Mouse (Mus musculus): ENCODE measurements around the gene Skap1.
"Not testable (repeated sequence)": the region's sequence is repeated elsewhere in the genome, so short reads cannot be mapped to it uniquely, and the experiment has no call there.

The Skap1 gene

GRCm38 (mm10) chr11:96703813-96704212 lies 239.4 kb downstream of the Skap1 start:
- no peak for DNase-seq

GRCm38 (mm10) chr11:96711268-96711667 lies 246.9 kb downstream of the Skap1 start:
- DNase-seq: no peak

DNA sequence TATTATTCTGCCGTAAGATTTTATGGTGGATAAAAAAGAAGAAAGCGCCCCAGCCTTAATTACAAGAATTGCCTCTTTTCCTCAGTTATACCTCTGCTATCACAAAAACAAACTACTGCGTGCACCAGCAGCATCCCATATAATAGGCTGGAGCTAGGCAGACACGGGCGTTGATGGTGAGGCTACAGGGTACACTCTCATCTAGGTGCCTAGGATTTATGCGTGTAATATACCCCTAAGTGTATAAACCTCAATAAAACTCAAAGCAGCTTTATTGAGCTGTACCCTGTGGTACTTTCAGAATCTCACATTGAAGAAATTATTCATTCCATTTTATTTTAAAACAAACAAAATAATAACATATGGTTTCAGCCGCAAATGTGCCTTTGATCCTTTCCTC lies 247.3 kb downstream of the Skap1 start:
- no peak for DNase-seq

GRCm38 (mm10) chr11:96713210-96714005 lies 249.0 kb downstream of the Skap1 start:
- DNase-seq: no peak

DNA sequence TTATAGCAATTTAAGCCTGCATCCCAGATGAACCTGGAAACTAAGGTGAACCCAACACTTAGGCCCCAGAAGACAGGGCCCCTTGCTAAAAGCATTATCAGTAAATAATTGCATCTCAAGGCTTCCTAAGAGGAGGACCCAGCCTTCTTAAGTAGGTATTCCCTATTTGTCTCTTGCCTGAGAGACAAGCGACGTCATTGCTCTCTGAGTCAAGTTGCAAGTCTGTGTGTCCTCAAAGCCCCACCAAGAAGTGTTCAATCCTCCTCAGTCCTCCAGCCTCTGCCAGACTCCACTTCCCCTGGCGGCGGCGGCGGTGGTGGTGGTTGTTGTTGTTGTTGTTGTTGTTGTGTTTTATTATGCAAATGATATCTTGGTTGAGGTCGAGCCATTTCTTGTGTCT lies 249.6 kb downstream of the Skap1 start:
- DNase-seq: no peak

- not testable (repeated sequence) for DNase-seq
Measured at GRCm38 (mm10) chr11:96715168-96715567, 250.8 kb downstream of the Skap1 start.

DNA sequence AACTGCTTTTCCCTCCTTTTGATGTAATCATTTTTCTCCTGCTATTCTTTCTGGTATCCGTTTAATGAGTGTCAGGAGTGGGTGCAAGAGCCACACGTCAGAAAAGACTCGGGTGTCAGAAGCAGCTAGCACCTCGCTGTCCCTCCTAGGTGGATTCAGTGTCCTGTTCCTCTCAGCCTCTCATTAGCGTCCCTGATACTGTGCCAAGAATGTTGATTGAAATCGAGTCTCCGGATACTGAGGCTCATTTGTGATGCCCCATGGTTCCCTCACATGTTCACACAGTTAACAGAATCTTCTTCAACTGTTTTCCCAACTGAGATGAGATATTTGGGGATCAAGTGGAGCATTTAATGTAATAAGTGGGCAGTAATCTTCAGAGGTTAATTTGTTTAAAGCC lies 254.2 kb downstream of the Skap1 start:
- DNase-seq: no peak

DNA sequence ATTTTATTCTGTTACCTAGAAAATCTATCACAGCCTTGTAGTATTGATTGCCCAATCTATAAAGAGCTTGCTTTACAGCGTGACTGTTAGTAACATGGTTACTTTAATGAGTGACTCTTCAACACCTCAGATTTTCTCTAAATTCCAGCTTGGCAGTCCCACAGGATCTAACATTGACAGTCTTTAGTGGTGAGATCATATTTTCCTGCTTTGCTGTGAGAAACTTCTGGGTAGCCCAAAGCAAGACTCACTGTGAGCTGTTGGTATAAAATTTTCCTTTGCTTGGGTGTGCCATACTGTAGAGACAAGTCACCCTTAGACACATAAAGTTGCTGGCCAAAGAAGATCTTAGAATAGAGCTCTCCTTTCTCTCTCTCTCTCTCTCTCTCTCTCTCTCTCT lies 261.4 kb downstream of the Skap1 start:
- DNase-seq: no peak

DNA sequence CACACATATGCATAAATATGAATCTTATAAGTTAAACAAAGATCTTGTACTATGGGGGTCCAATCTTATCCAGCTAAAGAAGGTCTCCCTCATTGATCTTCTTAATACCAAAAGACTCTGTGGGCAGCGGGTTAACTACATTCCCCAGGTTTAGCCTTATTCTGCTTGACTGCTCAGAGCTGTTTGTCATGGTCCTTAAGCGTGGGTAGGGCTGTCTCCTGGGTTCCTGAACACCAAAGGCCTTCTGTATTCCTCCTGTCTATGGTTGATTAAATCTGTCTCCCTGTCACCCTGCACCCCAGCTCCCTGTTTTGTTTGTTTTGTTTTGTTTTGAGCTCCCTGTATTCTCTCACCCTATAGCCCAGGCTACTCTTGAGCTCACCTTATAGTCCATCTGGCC lies 264.2 kb downstream of the Skap1 start:
- no peak for DNase-seq

- no peak for DNase-seq
Measured at GRCm38 (mm10) chr11:96729462-96729861, 265.1 kb downstream of the Skap1 start.

DNA sequence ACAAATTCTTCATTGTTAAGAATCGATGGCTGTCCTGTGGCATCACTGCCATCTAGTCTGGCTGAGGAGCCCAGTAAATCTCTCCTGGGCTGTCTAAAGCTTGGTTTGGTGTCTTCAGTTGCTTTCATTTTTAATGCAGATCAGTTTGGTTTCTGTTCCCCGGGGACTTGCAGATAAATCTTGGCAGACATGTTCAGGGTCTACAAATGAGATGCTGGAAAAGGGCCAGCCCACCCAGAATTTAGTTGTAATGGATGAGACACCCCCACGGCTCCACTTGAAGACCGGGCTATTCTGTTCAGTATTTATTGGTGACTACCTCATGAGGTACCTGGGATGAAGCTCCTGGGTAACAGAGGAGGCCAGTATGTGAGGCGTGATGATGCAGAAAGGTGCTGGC lies 265.9 kb downstream of the Skap1 start:
- no peak for DNase-seq

DNA sequence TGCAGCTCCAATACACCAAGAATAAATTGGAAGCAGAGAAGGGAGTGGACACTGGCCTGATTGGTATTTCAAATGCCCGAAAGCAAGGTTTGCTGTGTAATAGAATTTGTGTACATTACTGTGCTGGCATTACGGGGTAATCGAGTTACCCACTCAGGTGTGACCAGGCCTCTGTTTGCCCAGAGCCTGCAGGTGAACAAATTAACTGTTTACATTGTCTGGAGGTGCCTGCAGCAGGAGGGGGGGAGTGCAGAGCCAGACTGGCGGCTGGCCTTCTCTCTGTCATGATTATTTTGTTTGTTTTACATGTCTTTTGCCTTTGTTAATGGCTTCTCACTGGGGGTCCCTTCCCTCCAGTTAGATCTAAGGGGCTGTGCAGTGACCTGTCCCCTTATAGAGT lies 268.3 kb downstream of the Skap1 start:
- no peak for DNase-seq

DNA sequence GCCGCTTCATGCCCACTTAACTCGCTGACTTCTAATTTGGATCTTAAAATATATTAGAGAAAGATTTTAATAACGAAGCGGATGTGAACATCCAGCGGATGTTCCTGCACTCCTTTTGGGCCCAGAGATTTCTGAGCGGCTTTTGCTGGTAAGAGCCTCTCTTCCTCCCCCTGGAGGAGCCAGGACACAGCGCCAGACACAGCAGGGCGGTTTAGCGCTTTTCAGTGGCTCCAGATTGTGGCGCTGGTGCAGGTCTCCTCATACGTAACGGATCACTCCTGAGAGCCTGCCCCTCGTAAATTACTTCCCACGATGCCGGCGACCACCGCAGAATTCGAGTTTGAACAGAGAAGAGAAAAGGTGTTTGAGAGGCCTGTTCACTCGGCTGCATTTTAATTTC lies 271.5 kb downstream of the Skap1 start:
- DNase-seq: no peak

GRCm38 (mm10) chr11:96736361-96736760 lies 272.0 kb downstream of the Skap1 start:
- no peak for DNase-seq

GRCm38 (mm10) chr11:96737673-96738471 lies 273.5 kb downstream of the Skap1 start:
- no peak for DNase-seq

DNA sequence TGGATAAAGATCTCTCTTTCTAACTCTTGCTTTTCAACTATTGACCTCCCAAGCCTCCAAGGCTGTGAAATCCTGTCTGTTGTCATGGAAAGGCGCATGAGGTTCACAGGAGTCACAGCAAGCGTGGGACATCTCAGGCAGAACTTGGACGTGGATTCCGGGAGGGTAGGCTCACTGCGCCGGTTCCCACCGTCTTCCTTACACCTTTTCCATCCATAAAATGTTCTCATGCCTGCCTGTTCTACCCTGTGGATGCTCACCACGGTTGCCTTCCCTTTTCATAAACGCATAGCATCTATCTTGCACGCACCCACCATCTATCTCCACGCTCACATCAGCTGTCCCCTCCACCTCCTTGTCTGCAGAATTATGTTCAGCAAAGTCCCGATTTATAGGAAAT lies 276.4 kb downstream of the Skap1 start:
- no peak for DNase-seq

- no peak for DNase-seq
Measured at GRCm38 (mm10) chr11:96741995-96742394, 277.6 kb downstream of the Skap1 start.

DNA sequence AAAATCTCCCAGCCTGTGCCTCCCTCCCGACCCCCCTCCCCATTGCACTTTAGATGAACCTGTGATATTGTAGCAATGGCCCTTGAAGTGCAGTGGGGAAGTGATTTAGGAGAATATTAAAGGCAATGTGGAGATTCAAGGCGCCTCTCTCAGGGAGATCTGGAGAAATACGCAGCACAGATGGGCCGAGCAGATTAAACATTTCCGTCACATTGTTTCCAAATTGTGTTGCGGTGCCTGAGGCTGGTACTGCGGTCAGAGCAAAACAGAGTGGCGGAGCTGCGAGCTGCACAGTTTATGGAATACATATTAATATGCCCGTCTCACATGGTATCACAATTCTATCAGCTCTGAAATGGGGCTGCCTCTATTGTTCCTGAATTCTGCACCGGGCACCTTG lies 278.6 kb downstream of the Skap1 start:
- DNase-seq: no peak

DNA sequence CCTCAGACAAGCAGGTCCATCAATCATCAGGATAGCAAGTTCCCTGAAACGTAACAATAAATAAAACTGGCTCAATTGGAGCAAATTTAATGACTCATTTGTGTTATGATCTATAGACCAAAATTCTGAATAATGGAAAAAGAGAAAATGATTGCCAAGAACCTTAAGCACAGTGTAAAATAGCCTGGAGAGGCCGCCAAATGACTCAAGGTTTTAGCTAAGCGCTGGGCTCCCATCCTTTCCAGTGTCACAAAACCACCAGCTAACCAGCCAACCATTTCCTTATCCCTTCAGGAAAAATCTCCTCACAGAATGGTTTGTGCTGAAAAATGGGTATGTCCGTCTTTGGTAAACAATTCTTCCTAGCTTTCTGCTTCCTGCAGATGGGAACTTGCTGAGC lies 279.5 kb downstream of the Skap1 start:
- DNase-seq: no peak

GRCm38 (mm10) chr11:96746648-96747047 lies 282.3 kb downstream of the Skap1 start:
- DNase-seq: no peak

DNA sequence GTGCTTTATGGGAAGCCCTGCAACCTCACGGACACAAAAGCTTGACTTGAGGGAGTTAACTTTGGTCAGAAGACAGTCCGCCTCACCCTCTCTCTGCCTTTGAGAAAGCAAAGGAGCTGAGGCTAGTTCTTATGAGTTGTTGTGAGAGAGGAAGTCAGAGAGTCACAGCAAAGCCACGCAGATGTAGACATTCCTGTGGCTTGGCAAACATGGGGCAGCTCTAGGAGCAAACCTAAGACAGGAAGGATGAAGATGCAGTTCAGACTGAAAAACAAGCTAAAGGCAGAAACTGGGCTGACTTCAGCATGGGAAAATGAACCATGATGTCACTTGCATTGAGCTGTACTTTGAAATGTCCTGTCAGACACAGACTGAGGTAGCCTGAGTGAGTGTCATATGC lies 283.2 kb downstream of the Skap1 start:
- no peak for DNase-seq

DNA sequence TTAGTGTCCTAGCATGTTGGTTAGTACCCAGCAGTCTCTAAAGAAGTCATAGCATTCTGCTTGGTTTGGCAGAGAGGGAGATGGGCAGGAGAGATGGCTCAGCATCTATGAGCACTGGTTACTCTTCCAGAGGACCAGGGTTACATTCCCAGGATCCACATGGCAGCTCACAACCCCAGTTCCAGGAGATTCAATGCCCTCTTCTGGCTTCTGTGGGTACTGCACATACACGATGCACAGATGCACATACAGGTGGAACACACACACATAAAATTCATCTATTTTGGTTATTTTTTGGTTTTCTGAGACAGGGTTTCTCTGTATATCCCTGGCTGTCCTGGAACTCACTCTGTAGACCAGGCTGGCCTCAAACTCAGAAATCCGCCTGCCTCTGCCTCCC lies 290.9 kb downstream of the Skap1 start:
- DNase-seq: no peak

- DNase-seq: no peak
Measured at GRCm38 (mm10) chr11:96757421-96757820, 293.0 kb downstream of the Skap1 start.

DNA sequence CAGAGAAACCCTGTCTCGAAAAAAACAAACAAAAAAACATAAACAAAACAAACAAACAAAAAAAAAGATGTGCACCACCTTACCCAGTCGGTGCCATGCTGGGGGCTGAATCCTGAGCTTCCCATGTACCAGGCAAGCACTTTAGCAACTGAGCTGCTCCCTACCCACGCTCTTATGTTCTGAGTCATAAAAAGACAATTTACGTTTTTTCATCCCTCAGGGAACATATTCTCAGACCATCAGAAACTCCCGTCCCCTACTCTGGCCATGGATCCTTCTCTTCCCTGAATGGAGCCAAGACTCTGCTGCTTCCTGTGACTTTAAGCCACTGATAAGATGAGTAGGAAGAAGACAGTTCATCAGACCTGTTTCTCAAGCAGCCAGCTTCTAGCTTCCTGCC lies 294.0 kb downstream of the Skap1 start:
- no peak for DNase-seq
